Mouse (Mus musculus): ENCODE data around the gene Clic1.

GRCm38 (mm10) chr17:35102299-35102698, 52.5 kb downstream of the Clic1 start:
- no peak for TF ChIP-seq CTCF (IDR thresholded peaks at IDR 0.05; ENCODE audit: low read depth)
- no peak for TF ChIP-seq EP300 (IDR thresholded peaks at IDR 0.05; ENCODE audit: low read depth)

Measured in liver, postnatal 0 days (tissue).